Mouse (Mus musculus) layer of hippocampus, adult 2 months (tissue): ENCODE results near the gene Ctnnal1. TPM values are rescaled to one million over a fixed set of nuclear protein-coding genes. Genes with fewer than 3 reads are reported as not detected.
A peak's percentile ranks its signal among the peaks of the same experiment; 100 is the strongest.

Experiments
- DNase-seq, 2 experiments: peaks; one replicate each; pipeline ENCODE4 v3.0.0; 2022; ENCODE audit warnings: low spot score in 2 of 2
- H3K27ac ChIP-seq: fragments of 200-600 bp; 2 replicates; pipeline ENCODE4 v1.8.1; 2022
- H3K4me3 ChIP-seq: fragments of 200-600 bp; 2 replicates; pipeline ENCODE4 v1.8.1; 2022; ENCODE audit warnings: mild to moderate bottlenecking
- CTCF ChIP-seq: fragments of 200-600 bp; conservative IDR thresholded peaks from 2 replicates; pipeline ENCODE4 v1.8.1; 2022; ENCODE audit warnings: antibody characterized with exemption, mild to moderate bottlenecking, moderate library complexity
- total RNA-seq, 2 experiments: library from RNA; stranded (reverse); gene quantifications; 2 replicates each; pipeline ENCODE4 v1.2.3; 2021

The Ctnnal1 gene
- total RNA-seq, 2 experiments from 2014 or later, result 14.3 to 17.4 TPM

- no peak overlapping the region for H3K27ac ChIP-seq
- TF ChIP-seq CTCF, result no peak
- DNase-seq, result no peak
- H3K4me3 ChIP-seq, result no peak overlapping the region
Measured at GRCm38 (mm10) chr4:56848044-56848443, 16.9 kb downstream of the Ctnnal1 start.

DNA sequence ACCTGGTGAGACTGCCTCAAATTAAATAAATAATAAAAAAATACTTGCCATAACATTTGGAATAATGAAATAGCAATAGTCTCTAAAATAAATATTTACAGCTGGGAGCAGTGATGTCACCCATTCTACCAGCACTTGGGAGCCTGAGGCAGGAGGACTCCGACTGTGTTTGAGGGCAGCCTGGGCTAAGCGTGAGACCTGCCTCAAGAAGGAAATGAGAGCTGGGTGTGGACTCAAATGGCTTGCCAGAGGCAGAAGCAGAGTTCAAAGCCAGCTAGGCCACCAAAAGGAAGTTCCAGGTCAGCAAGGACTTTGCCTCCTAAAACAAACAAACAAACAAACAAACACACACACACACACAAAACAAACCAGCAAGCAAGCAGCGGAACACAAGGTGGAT lies 17.6 kb downstream of the Ctnnal1 start:
- no peak for TF ChIP-seq CTCF
- DNase-seq, result no peak
- Histone ChIP-seq H3K4me3 (no peak overlapping the region), H3K27ac (no peak overlapping the region)

DNA sequence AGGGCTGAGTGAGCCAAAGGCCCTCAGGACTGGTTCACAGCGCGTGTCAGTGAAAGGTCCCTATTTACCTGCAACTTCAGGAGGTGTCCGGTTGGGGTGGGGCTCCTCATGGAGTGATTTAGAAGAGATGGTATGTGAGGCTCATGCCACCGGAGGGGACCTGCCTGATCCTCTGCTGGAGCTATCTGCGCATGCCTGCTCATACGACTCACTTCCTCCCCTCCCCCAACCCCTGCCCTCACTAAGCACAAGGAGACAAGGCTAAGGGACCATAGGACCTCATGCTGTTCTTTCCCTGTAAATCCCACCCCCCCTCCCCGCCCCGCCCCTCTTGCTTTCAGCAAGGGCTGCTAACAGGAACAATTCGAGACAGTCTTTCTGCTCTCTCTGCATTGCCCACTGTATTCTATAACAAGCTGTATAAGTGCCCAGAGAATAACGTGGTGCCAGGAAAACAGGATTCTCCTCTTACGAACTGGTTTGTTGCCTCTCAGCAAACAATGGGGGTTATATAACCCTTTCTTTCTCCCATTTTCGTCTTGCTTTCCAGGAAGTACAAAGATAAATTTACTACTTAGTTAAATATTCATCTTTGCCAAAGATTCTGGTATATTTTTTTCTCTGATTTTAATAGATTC lies 19.0 kb downstream of the Ctnnal1 start:
- Histone ChIP-seq H3K4me3 (no peak overlapping the region), H3K27ac (0 out of 2 replicates have a peak overlapping the region, but pooled peaks have one; percentile 3)
- no peak for TF ChIP-seq CTCF
- DNase-seq, result no peak

GRCm38 (mm10) chr4:56844911-56845310 lies 20.1 kb downstream of the Ctnnal1 start:
- H3K27ac ChIP-seq, result no peak overlapping the region
- TF ChIP-seq CTCF, result peak; percentile 31
- no peak for DNase-seq
- no peak overlapping the region for H3K4me3 ChIP-seq

- peak; percentile 54 for TF ChIP-seq CTCF
- Histone ChIP-seq H3K27ac (no peak overlapping the region), H3K4me3 (no peak overlapping the region)
- DNase-seq, result no peak
Measured at GRCm38 (mm10) chr4:56843963-56844362, 21.0 kb downstream of the Ctnnal1 start.

GRCm38 (mm10) chr4:56842501-56842900 lies 22.5 kb downstream of the Ctnnal1 start:
- H3K27ac ChIP-seq, result no peak overlapping the region
- no peak for DNase-seq
- TF ChIP-seq CTCF, result no peak
- no peak overlapping the region for H3K4me3 ChIP-seq

DNA sequence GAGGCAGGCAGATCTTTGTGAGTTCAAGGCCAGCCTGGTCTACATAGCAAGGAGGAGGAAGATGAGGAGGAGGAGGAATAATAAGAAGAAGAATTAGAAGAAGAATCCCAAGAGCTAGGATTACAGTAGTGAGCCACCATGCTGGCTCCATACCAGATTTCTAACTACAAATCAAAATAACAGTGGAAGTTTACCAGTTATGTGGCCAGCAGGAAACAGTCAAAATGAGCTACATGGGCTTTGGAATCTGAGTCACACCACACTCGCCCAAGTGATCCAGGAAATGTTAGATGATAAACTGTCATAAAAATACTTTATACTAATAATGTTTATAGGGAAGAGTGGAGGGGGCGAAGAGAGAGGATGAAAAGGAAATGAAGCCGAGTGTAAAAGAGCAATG lies 24.7 kb downstream of the Ctnnal1 start:
- DNase-seq, result no peak
- Histone ChIP-seq H3K4me3 (no peak overlapping the region), H3K27ac (no peak overlapping the region)
- TF ChIP-seq CTCF, result no peak

DNA sequence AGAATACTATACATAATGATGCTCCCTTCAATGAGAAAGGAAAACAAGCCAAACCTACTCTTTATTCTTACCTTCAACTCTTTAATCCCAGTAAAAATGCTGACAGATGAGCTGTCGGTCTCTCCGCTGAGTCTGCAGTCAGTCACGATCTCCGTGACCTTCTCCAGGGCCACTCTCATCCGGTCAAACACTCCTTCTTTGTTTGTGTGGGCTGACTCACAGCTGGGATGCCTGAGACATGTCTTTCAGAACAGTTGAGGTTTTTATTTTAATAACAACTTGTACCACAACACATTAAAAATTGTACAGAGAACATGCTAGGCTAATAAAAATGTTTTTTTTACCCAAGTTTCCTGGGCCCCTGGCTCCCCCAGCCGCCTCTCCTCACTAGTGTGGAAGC lies 27.3 kb downstream of the Ctnnal1 start:
- no peak overlapping the region for H3K4me3 ChIP-seq
- DNase-seq, result no peak
- no peak for TF ChIP-seq CTCF
- H3K27ac ChIP-seq, result peak overlapping the region; percentile 0; the same call in 1 of the 2 replicates

DNA sequence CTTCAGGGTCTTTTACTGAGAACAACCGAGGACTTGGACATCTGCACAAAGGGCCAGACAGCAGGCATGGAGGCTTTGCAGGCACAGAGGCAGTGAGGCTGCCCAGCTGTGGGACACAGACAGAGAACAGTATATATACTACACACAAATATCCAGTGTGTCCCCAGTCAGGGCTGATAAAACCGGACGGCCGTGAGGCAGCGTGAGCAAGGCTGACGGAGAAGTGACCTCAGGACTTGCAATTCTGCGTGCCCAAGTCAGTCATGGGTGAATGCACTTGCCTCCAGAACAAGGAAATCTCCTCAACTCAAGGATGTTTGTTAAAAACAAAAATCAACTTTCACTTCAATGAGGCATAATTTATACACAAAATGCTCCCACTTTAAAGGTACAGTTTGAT lies 33.0 kb downstream of the Ctnnal1 start:
- Histone ChIP-seq H3K27ac (no peak overlapping the region), H3K4me3 (no peak overlapping the region)
- no peak for TF ChIP-seq CTCF
- no peak for DNase-seq

DNA sequence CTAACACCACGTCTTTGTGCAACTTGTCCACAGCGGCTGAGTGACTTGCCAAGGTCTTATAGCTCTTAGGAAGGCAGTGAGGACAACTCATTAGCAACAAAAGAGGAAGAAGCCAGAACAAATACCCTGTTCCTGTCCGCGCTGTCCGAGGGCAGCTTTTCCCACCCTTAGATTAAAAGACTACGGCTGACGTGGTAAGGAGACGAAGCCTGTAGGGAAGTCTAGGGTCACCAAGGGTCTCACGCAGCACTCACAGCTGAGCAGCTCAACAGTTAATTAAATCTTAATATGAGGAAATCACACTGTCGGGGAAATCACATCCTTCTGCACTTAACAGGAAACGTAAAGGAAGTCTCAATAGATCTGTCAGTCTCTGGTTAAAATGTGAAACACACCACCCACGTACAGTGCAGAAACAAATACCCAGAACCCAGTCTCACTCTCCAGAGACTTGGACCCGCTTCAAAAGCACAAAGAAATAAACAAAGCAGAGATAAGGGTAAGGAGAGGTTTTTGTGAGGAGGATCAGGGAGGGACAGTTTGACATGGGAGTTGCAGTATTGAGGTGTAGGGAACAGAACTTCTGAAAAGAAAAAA lies 33.9 kb downstream of the Ctnnal1 start:
- no peak for TF ChIP-seq CTCF
- DNase-seq, result no peak

GRCm38 (mm10) chr4:56829511-56829921 lies 35.5 kb downstream of the Ctnnal1 start:
- TF ChIP-seq CTCF, result no peak
- peak; percentile 26 to 57 for DNase-seq
- H3K27ac ChIP-seq, result peak overlapping the region; percentile 84
- no peak overlapping the region; the same call in 1 of the 2 replicates for H3K4me3 ChIP-seq

More for the DNA sequence above, 33.9 kb downstream of the Ctnnal1 start:
- Histone ChIP-seq H3K27ac (no peak overlapping the region), H3K4me3 (no peak overlapping the region)

- peak overlapping the region; percentile 84 for H3K27ac ChIP-seq
- H3K4me3 ChIP-seq, result no peak overlapping the region; the same call in 1 of the 2 replicates
- TF ChIP-seq CTCF, result no peak
- no peak for DNase-seq
Measured at GRCm38 (mm10) chr4:56828932-56829331, 36.1 kb downstream of the Ctnnal1 start.

GRCm38 (mm10) chr4:56824231-56824630 lies 40.8 kb downstream of the Ctnnal1 start:
- Histone ChIP-seq H3K27ac (peak overlapping the region; percentile 46), H3K4me3 (no peak overlapping the region)
- TF ChIP-seq CTCF, result no peak
- DNase-seq, result no peak

DNA sequence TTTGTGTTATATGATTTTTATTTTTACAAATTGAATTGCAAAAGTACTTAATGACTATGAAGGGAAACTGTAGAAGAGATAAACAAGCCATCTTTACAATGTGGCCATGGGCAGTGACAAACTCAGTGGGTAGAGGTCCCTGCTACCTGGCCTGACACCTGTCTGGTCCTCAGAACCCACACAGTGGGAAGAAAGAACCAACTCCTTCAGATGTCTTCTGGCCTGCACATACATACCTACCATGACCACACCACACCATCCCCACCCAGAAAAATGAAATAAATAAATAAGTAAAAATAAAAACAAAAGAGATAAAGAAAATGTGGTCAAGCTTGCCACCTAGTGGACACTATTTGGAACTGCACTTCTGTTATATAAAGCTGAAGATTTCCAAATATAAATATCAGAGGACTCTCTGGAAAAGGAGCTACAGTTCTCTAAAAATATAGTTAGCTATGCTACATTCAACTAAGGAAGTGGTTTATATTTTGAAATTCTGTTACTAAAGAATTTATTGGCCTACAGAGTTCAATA lies 44.9 kb downstream of the Ctnnal1 start:
- DNase-seq, result peak in 1 of 2 experiments; percentile 13
- Histone ChIP-seq H3K4me3 (no peak overlapping the region), H3K27ac (peak overlapping the region; percentile 79)
- TF ChIP-seq CTCF, result peak; percentile 95
